Mouse (Mus musculus): Measurements from ENCODE around the gene Tesc.

The Tesc gene

DNA sequence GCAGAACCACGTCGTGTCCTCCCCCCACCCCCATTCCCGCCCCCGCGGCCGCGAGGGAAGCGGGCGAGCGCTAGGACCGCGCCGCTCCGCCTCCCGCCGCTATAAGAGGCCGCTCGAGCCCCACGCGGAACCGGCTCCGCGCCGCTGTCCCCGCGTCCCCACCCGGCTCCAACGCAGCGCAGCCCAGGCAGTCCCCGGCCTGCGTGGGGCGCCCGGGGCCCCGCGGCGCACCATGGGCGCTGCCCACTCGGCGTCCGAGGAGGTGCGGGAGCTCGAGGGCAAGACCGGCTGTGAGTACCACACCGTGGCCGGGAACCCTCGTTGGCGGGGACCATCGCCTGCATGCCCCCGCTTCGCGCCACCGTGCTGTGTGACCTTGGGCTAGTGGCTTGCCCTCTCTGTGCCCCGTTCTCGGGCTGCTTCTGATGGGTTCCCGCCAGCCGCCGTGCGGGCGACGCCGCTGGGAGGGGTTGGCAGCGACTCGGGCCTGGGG is at the start of gene Tesc:
Tesc (plus strand) TSS at position 46 of the 493 bp plus-strand sequence.
- peak; percentile 60 for DNase-seq

GRCm38 (mm10) chr5:117978159-117978697 is 49.3 kb upstream of the Tesc start:
- DNase-seq = no peak

- no peak for DNase-seq
These were observed 48.5 kb upstream of the Tesc start for GRCm38 (mm10) chr5:117979082-117979481.

- no peak for DNase-seq
These were observed 46.6 kb upstream of the Tesc start for GRCm38 (mm10) chr5:117980921-117981320.

DNA sequence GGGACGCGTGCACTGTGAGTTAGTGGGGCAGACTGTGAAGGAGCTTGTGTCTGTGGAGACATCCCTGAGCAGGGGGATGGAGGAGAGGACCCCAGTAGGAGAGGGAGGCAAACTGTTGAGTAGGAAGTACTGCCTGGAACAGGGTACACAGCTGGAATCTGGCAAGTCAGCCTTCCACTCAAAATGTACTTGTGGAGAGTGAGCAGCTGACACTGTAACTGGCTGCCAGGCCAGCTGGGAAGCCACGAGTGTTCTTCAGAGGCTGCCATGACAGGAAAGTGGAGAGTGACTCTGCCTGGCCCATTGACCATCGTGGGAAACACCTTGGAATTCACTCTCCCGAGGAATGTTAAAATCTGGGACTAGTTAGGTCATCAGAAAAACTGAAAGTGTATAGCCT is 45.6 kb upstream of the Tesc start:
- DNase-seq = no peak

- no peak for DNase-seq
These were observed 41.2 kb upstream of the Tesc start for GRCm38 (mm10) chr5:117986327-117986726.

- no peak for DNase-seq
These were observed 39.7 kb upstream of the Tesc start for GRCm38 (mm10) chr5:117987891-117988290.

DNA sequence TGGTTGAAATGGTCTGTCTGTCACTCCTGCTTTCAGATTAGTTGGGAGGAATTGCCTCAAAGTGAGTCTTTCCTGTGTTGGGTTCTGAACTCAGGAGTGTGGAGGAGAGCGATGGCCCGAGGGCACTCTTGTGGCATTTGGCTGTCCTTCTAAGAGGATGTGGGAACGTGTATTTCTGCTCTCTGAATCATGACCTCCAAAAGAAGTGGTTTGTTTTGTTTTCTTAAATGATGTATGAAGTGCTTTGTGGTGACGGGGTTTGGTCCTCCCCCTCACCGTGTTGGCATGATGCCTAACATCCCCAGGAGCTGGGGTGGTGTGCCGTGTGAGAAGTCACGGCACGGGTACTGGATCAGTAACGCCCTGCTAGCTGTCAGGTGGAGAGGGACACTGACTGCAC is 39.2 kb upstream of the Tesc start:
- DNase-seq = no peak

- no peak for DNase-seq
These were observed 37.8 kb upstream of the Tesc start for GRCm38 (mm10) chr5:117989773-117990172.

DNA sequence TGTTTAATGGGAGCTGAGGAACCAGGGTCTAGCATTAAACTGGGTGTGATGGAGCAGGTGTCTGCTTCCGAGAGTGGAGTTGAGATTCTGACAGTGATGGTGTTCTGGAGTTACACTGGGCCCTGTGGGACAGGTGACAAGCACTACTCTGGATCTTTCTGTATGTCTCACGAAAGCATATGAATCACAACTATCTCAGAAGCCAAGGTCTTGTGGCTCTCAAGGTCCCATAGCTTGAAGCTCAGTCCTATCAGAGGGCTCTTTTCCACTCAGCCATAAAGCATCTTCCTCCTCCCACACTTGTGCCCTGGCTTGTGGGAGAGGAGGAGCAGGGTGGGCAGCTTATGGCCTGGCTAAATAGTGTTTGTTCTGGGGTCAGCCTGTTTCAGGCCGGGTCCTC is 36.6 kb upstream of the Tesc start:
- DNase-seq = no peak

GRCm38 (mm10) chr5:117993550-117993949 is 34.0 kb upstream of the Tesc start:
- no peak for DNase-seq

GRCm38 (mm10) chr5:117995372-117995901 is 32.1 kb upstream of the Tesc start:
- no peak for DNase-seq

DNA sequence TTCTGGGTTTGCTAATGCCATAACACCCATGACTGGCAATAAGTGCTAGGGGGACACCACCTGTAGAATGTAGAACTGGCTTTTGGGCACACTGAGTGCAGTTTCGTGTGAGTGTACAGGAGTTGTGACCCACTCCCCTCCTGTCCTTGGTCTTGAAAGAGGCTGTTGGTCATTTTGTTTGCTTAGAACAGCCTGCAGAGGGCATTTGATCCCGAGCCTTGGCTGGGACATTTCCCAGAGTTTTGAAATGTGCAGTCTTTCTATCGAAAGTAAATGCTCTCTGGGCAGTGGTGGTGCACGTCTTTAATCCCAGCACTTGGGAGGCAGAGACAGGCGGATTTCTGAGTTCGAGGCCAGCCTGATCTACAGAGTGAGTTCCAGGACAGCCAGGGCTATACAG is 31.6 kb upstream of the Tesc start:
- DNase-seq = no peak

DNA sequence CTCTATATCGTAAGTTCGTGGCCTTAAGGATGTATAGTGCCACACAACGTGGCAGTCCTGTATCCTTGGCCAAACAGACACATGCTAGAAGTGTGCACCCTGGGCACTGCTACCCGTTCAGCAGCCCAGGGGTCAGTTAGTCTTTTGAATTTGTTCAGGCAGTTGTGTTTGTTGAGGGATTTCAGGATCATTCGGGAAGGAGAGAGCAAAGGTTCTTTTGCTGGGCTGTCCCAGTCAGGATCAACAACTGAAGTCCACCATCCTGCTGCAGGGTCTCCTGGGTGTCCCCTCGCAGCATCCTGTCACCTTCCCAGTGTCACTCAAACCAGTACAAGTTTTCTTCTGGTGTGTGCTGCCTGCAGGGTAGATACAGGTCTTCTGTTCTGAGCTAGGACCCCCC is 31.0 kb upstream of the Tesc start:
- no peak for DNase-seq

GRCm38 (mm10) chr5:117997434-117997970 is 30.0 kb upstream of the Tesc start:
- no peak for DNase-seq

GRCm38 (mm10) chr5:117999061-117999460 is 28.5 kb upstream of the Tesc start:
- DNase-seq = no peak

- DNase-seq = no peak
These were observed 28.0 kb upstream of the Tesc start for GRCm38 (mm10) chr5:117999584-117999983.

GRCm38 (mm10) chr5:118002059-118002458 is 25.5 kb upstream of the Tesc start:
- peak; percentile 81 for DNase-seq

- peak; percentile 89 for DNase-seq
These were observed 22.9 kb upstream of the Tesc start for GRCm38 (mm10) chr5:118004619-118005018.

DNA sequence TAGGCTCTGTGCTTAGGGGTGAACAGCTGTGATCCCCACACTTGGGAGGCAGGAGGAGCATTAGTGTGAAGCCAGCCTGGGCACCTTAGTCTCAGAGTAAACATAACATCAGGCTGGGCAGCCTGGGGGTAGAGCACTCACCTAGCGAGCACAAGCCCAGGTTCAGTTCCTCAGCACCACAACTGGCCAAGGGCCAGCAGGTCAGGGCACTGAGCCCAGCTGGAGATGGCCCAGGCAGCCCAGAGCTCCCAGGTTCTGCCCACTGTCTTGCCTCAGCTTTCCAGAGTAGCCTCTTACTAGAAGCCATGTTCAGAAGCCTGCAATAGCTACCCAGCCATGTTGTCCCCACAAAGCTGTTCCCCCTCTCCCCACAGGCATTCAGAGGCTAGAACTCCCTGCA is 21.8 kb upstream of the Tesc start:
- no peak for DNase-seq

DNA sequence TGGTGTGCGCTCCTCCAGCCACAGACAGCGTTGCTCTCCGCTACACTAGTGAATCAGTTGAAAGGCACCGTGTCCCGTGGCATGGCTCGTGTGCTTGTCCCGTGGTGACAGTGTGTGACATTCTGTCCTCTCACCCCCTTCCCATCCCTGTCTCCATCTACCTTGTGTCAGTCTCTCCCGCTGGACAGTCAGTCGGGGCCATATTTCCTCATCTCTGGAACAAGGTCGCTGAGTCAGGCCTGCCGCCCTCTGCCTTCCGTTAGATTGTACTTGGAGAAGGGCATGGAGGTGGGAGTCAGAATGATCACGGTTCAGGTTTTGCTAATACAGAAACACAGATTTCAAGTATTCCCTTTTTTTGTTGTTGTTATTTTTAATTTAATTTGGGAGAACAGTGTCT is 19.2 kb upstream of the Tesc start:
- no peak for DNase-seq

- DNase-seq = no peak
These were observed 16.7 kb upstream of the Tesc start for GRCm38 (mm10) chr5:118010872-118011271.

DNA sequence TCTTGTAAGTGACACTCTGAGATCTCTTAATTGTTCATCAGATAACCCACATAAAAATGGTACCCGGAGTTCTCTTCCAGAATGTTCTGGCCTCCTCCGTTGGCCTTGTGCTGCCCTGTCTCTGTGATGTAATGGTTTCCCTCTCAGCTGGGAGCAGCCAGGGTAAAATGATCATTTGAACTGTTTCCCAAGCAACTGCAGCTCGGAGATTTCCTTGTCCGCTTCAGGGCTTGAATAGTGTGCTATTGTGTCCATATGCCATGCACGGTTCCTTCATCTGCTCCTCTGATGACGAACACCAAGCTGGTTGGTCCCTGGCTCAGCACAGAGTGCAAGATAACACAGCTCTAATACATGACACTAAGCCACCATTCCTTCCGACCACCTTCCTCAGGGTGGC is 15.7 kb upstream of the Tesc start:
- DNase-seq = no peak

- DNase-seq = no peak
These were observed 12.5 kb upstream of the Tesc start for GRCm38 (mm10) chr5:118015028-118015427.

DNA sequence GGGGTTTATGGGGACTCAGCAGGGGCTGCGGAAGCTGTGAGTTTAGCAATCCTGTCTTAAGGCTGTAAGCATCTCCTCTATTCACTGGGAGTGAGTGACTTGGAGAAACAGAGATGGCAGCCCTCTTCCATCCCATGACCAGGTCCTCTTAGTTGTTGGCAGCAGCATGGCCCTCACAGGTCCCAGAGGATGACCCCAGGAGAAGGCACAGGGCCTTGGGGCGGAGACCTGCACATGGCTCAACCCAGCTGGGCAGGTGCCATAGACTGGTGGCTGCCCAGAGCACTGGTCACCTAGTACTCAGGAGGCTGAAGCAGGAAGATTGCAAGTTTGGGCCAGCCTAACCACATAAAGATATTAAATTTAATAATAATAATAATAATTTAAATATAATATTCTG is 11.9 kb upstream of the Tesc start:
- no peak for DNase-seq

Data from thymus, postnatal 4 days (tissue).